Mouse (Mus musculus): Measurements from ENCODE around the gene Cd300ld4. TPM values are rescaled to one million over a fixed set of nuclear protein-coding genes. Genes with fewer than 3 reads are reported as not detected.

Gene Cd300ld4
- polyA plus RNA-seq, 1 experiment from 2014 or later = not detected

- Histone ChIP-seq H3K9ac (ENCODE audit: low read depth, low read length) (no peak within 1 kb of the TSS), H3K4me3 (ENCODE audit: low read depth, low read length) (no peak within 1 kb of the TSS), H3K27me3 (replicated peaks; ENCODE audit: control insufficient read depth, insufficient read depth, low read length) (no peaks in the 10 kb centered on the region), H3K9me3 (ENCODE audit: control insufficient read depth, low read length) (no peaks in the 10 kb centered on the region), H3K4me2 (no peak within 1 kb of the TSS), H3K4me1 (replicated peaks; ENCODE audit: control insufficient read depth, insufficient read depth, low read length) (no peaks in the 10 kb centered on the region), H3K27ac (ENCODE audit: low read depth, low read length) (no peak within 1 kb of the TSS), H3K36me3 (ENCODE audit: control insufficient read depth, insufficient read depth, low read length) (no peaks in the 10 kb centered on the region)
- ATAC-seq (replicated peaks; ENCODE audit: low FRiP score) (no peak), DNase-seq (ENCODE audit: low spot score) (no peak)
- WGBS = 55% methylated on average over 7 of the region's 7 CpGs
Observed at GRCm38 (mm10) chr11:115001474-115002040, 25.3 kb downstream of the Cd300ld4 start, which contains the start of gene Cd300c2. Gene Cd300c2 (minus strand): TSS chr11:115001880.

- no peak for DNase-seq (ENCODE audit: low spot score)
- WGBS = 46% methylated on average over 4 of the region's 4 CpGs
- H3K9me3 ChIP-seq (ENCODE audit: control insufficient read depth, low read length) = no peaks in the 10 kb centered on the region
- no peak within 1 kb of the TSS for H3K4me2 ChIP-seq
- no peaks in the 10 kb centered on the region for H3K4me1 ChIP-seq (replicated peaks; ENCODE audit: control insufficient read depth, insufficient read depth, low read length)
- H3K4me3 ChIP-seq (ENCODE audit: low read depth, low read length) = no peak within 1 kb of the TSS
- H3K27me3 ChIP-seq (replicated peaks; ENCODE audit: control insufficient read depth, insufficient read depth, low read length) = no peaks in the 10 kb centered on the region
- H3K9ac ChIP-seq (ENCODE audit: low read depth, low read length) = no peak within 1 kb of the TSS
- no peak for ATAC-seq (replicated peaks; ENCODE audit: low FRiP score)
- H3K36me3 ChIP-seq (ENCODE audit: control insufficient read depth, insufficient read depth, low read length) = no peaks in the 10 kb centered on the region
- H3K27ac ChIP-seq (ENCODE audit: low read depth, low read length) = no peak within 1 kb of the TSS
Observed at GRCm38 (mm10) chr11:114989793-114990192, 37.0 kb downstream of the Cd300ld4 start, which contains the start of gene Cd300ld. Gene Cd300ld (minus strand): TSS chr11:114989922.

GRCm38 (mm10) chr11:114981866-114982265 is 44.9 kb downstream of the Cd300ld4 start:
- no peaks in the 10 kb centered on the region for H3K27me3 ChIP-seq (replicated peaks; ENCODE audit: control insufficient read depth, insufficient read depth, low read length)
- H3K27ac ChIP-seq (ENCODE audit: low read depth, low read length) = no peak overlapping the region
- peaks cover 5% of the 10 kb centered on the region; the same call in 1 of the 2 replicates for H3K9me3 ChIP-seq (ENCODE audit: control insufficient read depth, low read length)
- no peak overlapping the region for H3K4me2 ChIP-seq
- no peaks in the 10 kb centered on the region for H3K36me3 ChIP-seq (ENCODE audit: control insufficient read depth, insufficient read depth, low read length)
- H3K4me3 ChIP-seq (ENCODE audit: low read depth, low read length) = no peak overlapping the region
- DNase-seq (ENCODE audit: low spot score) = no peak
- H3K4me1 ChIP-seq (replicated peaks; ENCODE audit: control insufficient read depth, insufficient read depth, low read length) = no peaks in the 10 kb centered on the region
- ATAC-seq (replicated peaks; ENCODE audit: low FRiP score) = no peak
- no peak overlapping the region for H3K9ac ChIP-seq (ENCODE audit: low read depth, low read length)
- 73% methylated on average over 4 of the region's 4 CpGs for WGBS

GRCm38 (mm10) chr11:114972726-114973125 is 54.1 kb downstream of the Cd300ld4 start:
- Histone ChIP-seq H3K9ac (ENCODE audit: low read depth, low read length) (no peak overlapping the region), H3K36me3 (ENCODE audit: control insufficient read depth, insufficient read depth, low read length) (no peaks in the 10 kb centered on the region), H3K27ac (ENCODE audit: low read depth, low read length) (no peak overlapping the region), H3K9me3 (ENCODE audit: control insufficient read depth, low read length) (no peaks in the 10 kb centered on the region), H3K4me2 (no peak overlapping the region), H3K27me3 (replicated peaks; ENCODE audit: control insufficient read depth, insufficient read depth, low read length) (no peaks in the 10 kb centered on the region), H3K4me3 (ENCODE audit: low read depth, low read length) (no peak overlapping the region), H3K4me1 (replicated peaks; ENCODE audit: control insufficient read depth, insufficient read depth, low read length) (no peaks in the 10 kb centered on the region)
- ATAC-seq (replicated peaks; ENCODE audit: low FRiP score) (no peak), DNase-seq (ENCODE audit: low spot score) (no peak)
- 83% methylated on average over 10 of the region's 10 CpGs for WGBS

Other genes starting within 250 kb of the Cd300ld4 start
- gene Btbd17, start 231.1 kb downstream of the Cd300ld4 start, polyA plus RNA-seq (2014; fragmentation: Nextera tagmentation; extraction: Ambion mirVana) = 0.10 and 0.43 TPM in 2 replicates
- gene Gpr142, start 228.1 kb downstream of the Cd300ld4 start, polyA plus RNA-seq (2014; fragmentation: Nextera tagmentation; extraction: Ambion mirVana) = not detected in 2 replicates
- gene Gprc5c, start 175.9 kb downstream of the Cd300ld4 start, polyA plus RNA-seq (2014; fragmentation: Nextera tagmentation; extraction: Ambion mirVana) = 20.2 and 21.6 TPM in 2 replicates
- 4.1 and 5.4 TPM in 2 replicates for gene Cd300a, start 137.0 kb downstream of the Cd300ld4 start, polyA plus RNA-seq (2014; fragmentation: Nextera tagmentation; extraction: Ambion mirVana)
- 0.49 and 0.55 TPM in 2 replicates for gene Cd300lb, start 92.6 kb downstream of the Cd300ld4 start, polyA plus RNA-seq (2014; fragmentation: Nextera tagmentation; extraction: Ambion mirVana)
- not detected in 2 replicates for gene Cd300c, start 57.9 kb downstream of the Cd300ld4 start, polyA plus RNA-seq (2014; fragmentation: Nextera tagmentation; extraction: Ambion mirVana)
- 0.45 and 0.95 TPM in 2 replicates for gene Cd300ld, start 37.1 kb downstream of the Cd300ld4 start, polyA plus RNA-seq (2014; fragmentation: Nextera tagmentation; extraction: Ambion mirVana)
- gene Cd300c2, start 25.1 kb downstream of the Cd300ld4 start, polyA plus RNA-seq (2014; fragmentation: Nextera tagmentation; extraction: Ambion mirVana) = 3.7 and 4.4 TPM in 2 replicates
- gene Cd300ld2, start 10.8 kb downstream of the Cd300ld4 start, polyA plus RNA-seq (2014; fragmentation: Nextera tagmentation; extraction: Ambion mirVana) = not detected in 2 replicates
- not detected in 2 replicates for gene Cd300ld5, start 10.8 kb upstream of the Cd300ld4 start, polyA plus RNA-seq (2014; fragmentation: Nextera tagmentation; extraction: Ambion mirVana)
- gene Cd300ld3, start 21.4 kb upstream of the Cd300ld4 start, polyA plus RNA-seq (2014; fragmentation: Nextera tagmentation; extraction: Ambion mirVana) = not detected in 2 replicates
- 0.33 and 0.56 TPM in 2 replicates for gene Cd300e, start 35.2 kb upstream of the Cd300ld4 start, polyA plus RNA-seq (2014; fragmentation: Nextera tagmentation; extraction: Ambion mirVana)
- gene Rab37, start 64.4 kb upstream of the Cd300ld4 start, polyA plus RNA-seq (2014; fragmentation: Nextera tagmentation; extraction: Ambion mirVana) = 6.3 and 7.9 TPM in 2 replicates
- gene Cd300lf, start 107.0 kb upstream of the Cd300ld4 start, polyA plus RNA-seq (2014; fragmentation: Nextera tagmentation; extraction: Ambion mirVana) = 0.63 and 0.86 TPM in 2 replicates
- gene Slc9a3r1, start 136.3 kb upstream of the Cd300ld4 start, polyA plus RNA-seq (2014; fragmentation: Nextera tagmentation; extraction: Ambion mirVana) = 117 and 121 TPM in 2 replicates
- gene Tmem104, start 160.5 kb upstream of the Cd300ld4 start, polyA plus RNA-seq (2014; fragmentation: Nextera tagmentation; extraction: Ambion mirVana) = 10.8 and 13.1 TPM in 2 replicates
- 17.0 and 20.1 TPM in 2 replicates for gene Nat9, start 160.8 kb upstream of the Cd300ld4 start, polyA plus RNA-seq (2014; fragmentation: Nextera tagmentation; extraction: Ambion mirVana)
- gene Grin2c, start 240.2 kb upstream of the Cd300ld4 start, polyA plus RNA-seq (2014; fragmentation: Nextera tagmentation; extraction: Ambion mirVana) = 0.75 and 0.89 TPM in 2 replicates

Measured in liver, embryonic 11.5 days (tissue).